Mouse (Mus musculus): Measurements from ENCODE around the gene Zfp184. TPM values are rescaled to one million over a fixed set of nuclear protein-coding genes. Genes with fewer than 3 reads are reported as not detected.
A peak's percentile ranks its signal among the peaks of the same experiment; 100 is the strongest.

Gene Zfp184
- polyA plus RNA-seq, 1 experiment from 2014 or later, result 10.3 TPM

DNA sequence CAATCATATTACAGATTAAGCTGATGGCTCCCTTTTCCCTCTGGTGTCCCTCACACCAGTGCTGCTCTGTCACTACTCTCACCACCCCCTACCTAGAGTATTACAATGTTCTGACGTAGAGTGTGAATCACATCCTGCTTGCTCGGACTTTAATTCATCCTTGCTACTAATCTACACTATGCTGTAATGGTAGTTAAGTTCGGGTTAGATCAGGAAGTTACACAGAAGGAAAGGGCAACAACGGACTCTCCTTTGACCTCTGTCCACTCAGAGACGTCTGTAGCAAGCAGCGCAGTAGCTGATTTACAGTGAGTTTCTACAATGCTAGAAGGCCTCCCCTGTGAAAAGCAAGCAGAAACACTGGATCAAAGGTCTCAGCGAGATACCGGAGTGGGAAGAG, 31.0 kb upstream of the Zfp184 start:
- Histone ChIP-seq H3K4me2 (peak overlapping the region; percentile 32), H3K27ac (replicated peaks) (no peak overlapping the region), H3K9me3 (replicated peaks) (no peaks in the 10 kb centered on the region), H3K4me3 (replicated peaks) (no peak overlapping the region), H3K27me3 (replicated peaks) (peaks cover 46% of the 10 kb centered on the region), H3K36me3 (no peaks in the 10 kb centered on the region), H3K9ac (replicated peaks) (no peak overlapping the region), H3K4me1 (peaks cover 20% of the 10 kb centered on the region)
- ATAC-seq (ENCODE audit: low FRiP score), result no peak
- 16% methylated on average over 8 of the region's 8 CpGs for WGBS

- peaks cover 24% of the 10 kb centered on the region for H3K4me1 ChIP-seq
- H3K27me3 ChIP-seq (replicated peaks), result peaks cover 52% of the 10 kb centered on the region
- no peaks in the 10 kb centered on the region for H3K36me3 ChIP-seq
- ATAC-seq (ENCODE audit: low FRiP score), result no peak
- no peak overlapping the region for H3K9ac ChIP-seq (replicated peaks)
- no peak overlapping the region for H3K27ac ChIP-seq (replicated peaks)
- WGBS, result 6% methylated on average over 14 of the region's 14 CpGs
- peak overlapping the region; percentile 12; the same call in 1 of the 2 replicates for H3K4me3 ChIP-seq (replicated peaks)
- peak overlapping the region; percentile 32 for H3K4me2 ChIP-seq
- H3K9me3 ChIP-seq (replicated peaks), result no peaks in the 10 kb centered on the region
Measured at GRCm38 (mm10) chr13:21914599-21914998, 30.3 kb upstream of the Zfp184 start.

DNA sequence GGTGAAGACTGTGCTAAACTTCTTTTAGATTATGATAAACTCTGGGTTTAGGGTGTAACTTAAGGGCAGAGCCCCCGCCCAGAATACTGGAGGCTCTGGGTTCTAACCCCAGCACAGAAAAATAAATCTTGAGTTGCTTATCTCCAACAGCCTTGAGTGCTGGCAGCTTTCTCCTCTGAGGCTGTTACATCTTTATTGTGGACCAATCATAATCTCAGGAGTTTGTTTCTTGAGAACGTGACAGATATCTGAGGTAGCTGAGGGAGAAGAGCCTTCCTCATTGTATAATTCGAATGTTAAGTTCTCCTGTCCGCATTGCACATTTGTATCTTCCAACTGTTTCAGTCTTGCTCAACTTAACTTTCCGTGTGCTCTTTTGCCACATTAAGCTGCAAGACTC, 29.4 kb upstream of the Zfp184 start:
- Histone ChIP-seq H3K27me3 (replicated peaks) (peaks cover 56% of the 10 kb centered on the region), H3K4me2 (no peak overlapping the region), H3K36me3 (no peaks in the 10 kb centered on the region), H3K4me3 (replicated peaks) (no peak overlapping the region), H3K9ac (replicated peaks) (no peak overlapping the region), H3K27ac (replicated peaks) (no peak overlapping the region), H3K9me3 (replicated peaks) (no peaks in the 10 kb centered on the region), H3K4me1 (peaks cover 24% of the 10 kb centered on the region)
- 57% methylated on average over 5 of the region's 5 CpGs for WGBS
- no peak for ATAC-seq (ENCODE audit: low FRiP score)

DNA sequence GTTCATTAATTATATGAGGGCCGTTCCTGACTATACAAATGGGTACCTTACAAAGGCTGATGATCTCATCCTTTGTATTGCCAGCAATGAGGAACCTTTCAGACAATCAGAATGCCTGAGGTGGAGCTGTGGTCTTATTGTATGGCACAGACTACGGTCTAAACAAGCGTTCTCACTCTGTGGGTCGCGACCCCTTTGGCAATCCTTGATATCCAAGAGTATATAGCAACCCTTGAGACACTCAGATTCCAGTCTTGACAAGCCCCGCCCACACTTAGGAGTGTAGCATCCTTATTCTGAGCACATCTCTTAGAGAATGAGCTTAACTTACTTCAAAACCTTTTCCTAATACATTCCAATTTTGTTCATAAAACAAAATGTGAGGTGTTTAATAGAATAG, 28.8 kb upstream of the Zfp184 start:
- H3K4me3 ChIP-seq (replicated peaks), result no peak overlapping the region
- H3K4me1 ChIP-seq, result peaks cover 20% of the 10 kb centered on the region
- H3K9me3 ChIP-seq (replicated peaks), result no peaks in the 10 kb centered on the region
- 36% methylated on average over 6 of the region's 6 CpGs for WGBS
- peaks cover 57% of the 10 kb centered on the region for H3K27me3 ChIP-seq (replicated peaks)
- no peaks in the 10 kb centered on the region for H3K36me3 ChIP-seq
- no peak overlapping the region for H3K27ac ChIP-seq (replicated peaks)
- ATAC-seq (ENCODE audit: low FRiP score), result no peak
- H3K9ac ChIP-seq (replicated peaks), result no peak overlapping the region
- no peak overlapping the region for H3K4me2 ChIP-seq

DNA sequence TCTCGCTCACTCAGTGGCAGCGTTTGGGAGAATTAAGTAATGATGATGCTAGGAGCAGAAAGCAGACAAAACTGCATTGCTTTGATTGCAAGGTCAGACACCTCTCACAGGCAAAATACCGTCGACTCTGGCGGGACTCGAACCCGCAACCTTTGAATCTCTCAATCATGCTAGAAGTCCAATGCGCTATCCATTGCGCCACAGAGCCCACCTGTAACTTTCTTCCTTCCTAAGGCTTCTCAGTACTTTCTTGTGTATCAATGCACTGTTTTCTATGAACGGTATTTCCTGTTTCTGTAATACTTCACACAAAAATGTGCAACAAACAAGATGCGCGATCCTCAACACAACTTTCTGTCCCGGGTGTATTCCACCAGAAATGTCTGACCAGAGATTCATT, 27.9 kb upstream of the Zfp184 start:
- Histone ChIP-seq H3K4me1 (peaks cover 18% of the 10 kb centered on the region), H3K9me3 (replicated peaks) (no peaks in the 10 kb centered on the region), H3K27ac (replicated peaks) (no peak overlapping the region), H3K9ac (replicated peaks) (no peak overlapping the region), H3K27me3 (replicated peaks) (peaks cover 61% of the 10 kb centered on the region), H3K36me3 (no peaks in the 10 kb centered on the region), H3K4me2 (no peak overlapping the region), H3K4me3 (replicated peaks) (no peak overlapping the region)
- WGBS, result 5% methylated on average over 13 of the region's 13 CpGs
- no peak for ATAC-seq (ENCODE audit: low FRiP score)

GRCm38 (mm10) chr13:21917480-21917879, 27.4 kb upstream of the Zfp184 start:
- H3K9me3 ChIP-seq (replicated peaks), result no peaks in the 10 kb centered on the region
- H3K36me3 ChIP-seq, result no peaks in the 10 kb centered on the region
- H3K27me3 ChIP-seq (replicated peaks), result peaks cover 61% of the 10 kb centered on the region
- ATAC-seq (ENCODE audit: low FRiP score), result no peak
- H3K4me1 ChIP-seq, result peaks cover 18% of the 10 kb centered on the region
- H3K9ac ChIP-seq (replicated peaks), result no peak overlapping the region
- peak overlapping the region; percentile 58 for H3K4me2 ChIP-seq
- peak overlapping the region; percentile 20; the same call in 1 of the 2 replicates for H3K4me3 ChIP-seq (replicated peaks)
- WGBS, result 3% methylated on average over 11 of the region's 11 CpGs
- H3K27ac ChIP-seq (replicated peaks), result no peak overlapping the region

DNA sequence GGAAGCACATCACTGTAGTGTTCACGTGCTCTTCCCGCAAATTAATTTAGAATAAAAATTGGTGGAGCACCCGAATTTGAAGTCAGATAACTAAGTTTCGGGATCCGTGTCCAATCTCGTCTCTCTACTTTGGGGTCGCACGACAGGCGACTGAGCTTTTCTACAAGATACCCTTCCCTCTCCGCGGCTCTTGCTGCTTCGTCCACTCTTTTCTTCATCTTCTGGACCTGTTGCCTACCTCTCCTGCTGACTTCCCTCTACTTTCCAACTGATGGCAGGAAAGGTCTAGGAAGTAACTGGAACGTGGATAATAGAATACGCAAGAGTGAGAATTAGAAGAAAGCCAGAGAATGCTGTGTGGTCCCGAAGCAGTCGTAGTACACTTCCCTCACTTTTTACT, 26.9 kb upstream of the Zfp184 start:
- WGBS, result 1% methylated on average over 16 of the region's 16 CpGs
- ATAC-seq (ENCODE audit: low FRiP score), result no peak
- Histone ChIP-seq H3K4me1 (peaks cover 18% of the 10 kb centered on the region), H3K4me2 (peak overlapping the region; percentile 58), H3K9me3 (replicated peaks) (no peaks in the 10 kb centered on the region), H3K36me3 (no peaks in the 10 kb centered on the region), H3K27me3 (replicated peaks) (peaks cover 63% of the 10 kb centered on the region), H3K27ac (replicated peaks) (no peak overlapping the region), H3K9ac (replicated peaks) (no peak overlapping the region), H3K4me3 (replicated peaks) (peak overlapping the region; percentile 20)

GRCm38 (mm10) chr13:21918570-21919419, 26.1 kb upstream of the Zfp184 start:
- Histone ChIP-seq H3K36me3 (no peaks in the 10 kb centered on the region), H3K9ac (replicated peaks) (no peak overlapping the region), H3K27ac (replicated peaks) (no peak overlapping the region), H3K4me3 (replicated peaks) (peak overlapping the region; percentile 34), H3K4me1 (peaks cover 18% of the 10 kb centered on the region), H3K27me3 (replicated peaks) (peaks cover 60% of the 10 kb centered on the region), H3K4me2 (peak overlapping the region; percentile 58), H3K9me3 (replicated peaks) (no peaks in the 10 kb centered on the region)
- WGBS, result under 1% methylated on average over 38 of the region's 38 CpGs
- ATAC-seq (ENCODE audit: low FRiP score), result no peak; the same call in 1 of the 2 replicates

- 3% methylated on average over 11 of the region's 11 CpGs for WGBS
- Histone ChIP-seq H3K27me3 (replicated peaks) (peaks cover 52% of the 10 kb centered on the region), H3K9ac (replicated peaks) (no peak overlapping the region), H3K4me1 (peaks cover 14% of the 10 kb centered on the region), H3K36me3 (no peaks in the 10 kb centered on the region), H3K27ac (replicated peaks) (no peak overlapping the region), H3K4me2 (no peak overlapping the region), H3K4me3 (replicated peaks) (no peak overlapping the region), H3K9me3 (replicated peaks) (no peaks in the 10 kb centered on the region)
- ATAC-seq (ENCODE audit: low FRiP score), result no peak
Measured at GRCm38 (mm10) chr13:21919836-21920431, 25.0 kb upstream of the Zfp184 start.

DNA sequence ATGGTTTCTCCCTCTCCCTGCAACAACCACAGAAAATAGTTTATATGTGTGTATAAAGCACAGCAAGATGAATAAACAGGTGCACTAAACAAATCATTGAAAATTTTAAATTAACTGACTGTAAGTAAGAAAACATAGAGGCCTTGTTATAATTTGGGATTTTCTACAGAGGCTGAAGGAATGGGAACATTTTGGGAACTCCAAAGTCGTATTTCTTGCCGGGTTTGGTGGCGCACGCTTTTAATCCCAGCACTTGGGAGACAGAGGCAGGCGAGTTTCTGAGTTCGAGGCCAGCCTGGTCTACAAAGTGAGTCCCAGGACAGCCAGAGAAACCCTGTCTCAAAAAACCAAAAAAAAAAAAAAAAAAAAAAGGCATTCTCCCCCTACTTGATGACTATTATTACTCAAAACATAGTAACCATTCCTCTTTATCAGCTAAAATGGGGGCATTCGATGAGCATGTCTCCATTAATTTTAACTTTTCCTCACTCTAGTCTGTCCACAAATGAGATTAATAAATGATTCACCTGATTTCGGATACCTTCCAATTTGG, 24.1 kb upstream of the Zfp184 start:
- no peaks in the 10 kb centered on the region for H3K9me3 ChIP-seq (replicated peaks)
- WGBS, result 27% methylated on average over 8 of the region's 8 CpGs
- H3K27me3 ChIP-seq (replicated peaks), result peaks cover 51% of the 10 kb centered on the region

DNA sequence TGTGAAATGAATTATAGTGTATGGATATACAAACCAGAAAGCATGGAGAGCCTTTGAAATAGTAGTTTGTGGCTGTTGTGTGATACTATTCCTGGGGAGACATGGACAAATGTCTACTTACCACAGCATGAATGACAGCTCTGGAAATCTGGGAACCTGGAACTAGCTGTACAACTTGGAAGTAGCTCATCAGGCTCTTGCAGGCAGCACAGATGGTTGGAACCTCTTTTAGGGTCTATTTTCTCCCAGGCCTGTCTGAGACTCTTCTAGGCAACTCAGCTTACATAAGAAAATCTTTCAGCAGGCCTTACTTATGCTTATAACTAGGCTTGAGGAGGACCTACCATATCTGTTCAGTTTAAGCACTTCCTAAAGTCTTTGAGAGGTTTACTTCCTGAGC, 21.5 kb upstream of the Zfp184 start:
- no peak for ATAC-seq (ENCODE audit: low FRiP score)
- Histone ChIP-seq H3K9me3 (replicated peaks) (no peaks in the 10 kb centered on the region), H3K36me3 (no peaks in the 10 kb centered on the region), H3K27me3 (replicated peaks) (peaks cover 34% of the 10 kb centered on the region), H3K4me1 (peaks cover 8% of the 10 kb centered on the region), H3K27ac (replicated peaks) (no peak overlapping the region), H3K4me2 (no peak overlapping the region), H3K4me3 (replicated peaks) (no peak overlapping the region), H3K9ac (replicated peaks) (no peak overlapping the region)

More for the DNA sequence above, 24.1 kb upstream of the Zfp184 start:
- H3K9ac ChIP-seq (replicated peaks), result no peak overlapping the region
- no peak overlapping the region for H3K4me3 ChIP-seq (replicated peaks)
- ATAC-seq (ENCODE audit: low FRiP score), result no peak
- no peaks in the 10 kb centered on the region for H3K36me3 ChIP-seq
- peaks cover 14% of the 10 kb centered on the region for H3K4me1 ChIP-seq
- H3K4me2 ChIP-seq, result no peak overlapping the region
- no peak overlapping the region for H3K27ac ChIP-seq (replicated peaks)

All from neural tube, embryonic 15.5 days (tissue).